Mouse (Mus musculus) heart, embryonic 16.5 days (tissue): Measurements from ENCODE around the gene Tfpi2. TPM values are rescaled to one million over a fixed set of nuclear protein-coding genes. Genes with fewer than 3 reads are reported as not detected.

ENCODE experiments used
- ATAC-seq: fragments of 200-750 bp; cut with Nextera tagmentation; replicated peaks from 2 replicates; pipeline ENCODE4 v1.8.0; 2017; ENCODE audit warnings: moderate number of reproducible peaks; ENCODE audit not compliant: insufficient read depth, low FRiP score; ENCODE audit errors: extremely low read depth
- H3K27ac ChIP-seq: fragments of 300-500 bp; sonication (generic); 2 replicates; pipeline ENCODE4 v1.5.1; 2014; ENCODE audit warnings: mild to moderate bottlenecking, low read length, control low read depth, moderate library complexity
- H3K27me3 ChIP-seq: fragments of 300-500 bp; sonication (generic); 2 replicates; pipeline ENCODE4 v1.6.1; 2014; ENCODE audit warnings: low read length, mixed read lengths; ENCODE audit not compliant: control insufficient read depth, insufficient read depth
- H3K36me3 ChIP-seq: fragments of 300-500 bp; sonication (generic); 2 replicates; pipeline ENCODE4 v1.6.1; 2014; ENCODE audit not compliant: control insufficient read depth, insufficient read depth
- H3K4me1 ChIP-seq: fragments of 300-500 bp; sonication (generic); 2 replicates; pipeline ENCODE4 v1.6.1; 2014; ENCODE audit warnings: low read length, mixed read lengths; ENCODE audit not compliant: control insufficient read depth, insufficient read depth
- H3K4me2 ChIP-seq: fragments of 300-500 bp; sonication (generic); 2 replicates; pipeline ENCODE4 v1.6.1; 2014; ENCODE audit warnings: low read depth, mild to moderate bottlenecking, control low read depth, low read length
- H3K4me3 ChIP-seq: fragments of 300-500 bp; sonication (generic); 2 replicates; pipeline ENCODE4 v1.5.1; 2014; ENCODE audit warnings: mild to moderate bottlenecking, control low read depth, low read length
- H3K9ac ChIP-seq: fragments of 300-500 bp; sonication (generic); 2 replicates; pipeline ENCODE4 v1.6.1; 2014; ENCODE audit warnings: low read length, control low read depth
- H3K9me3 ChIP-seq: fragments of 300-500 bp; sonication (generic); replicated peaks from 2 replicates; pipeline ENCODE4 v1.6.1; 2016; ENCODE audit warnings: low read length; ENCODE audit not compliant: control insufficient read depth
- WGBS: fragments of 180-500 bp; shearing (Covaris S2); extraction: QIAGEN DNeasy Blood & Tissue Kit; methylation state at CpG from one replicate; pipeline ENCODE4 v1.1.7; 2014; 5-methylcytosine and 5-hydroxymethylcytosine counted together
- polyA plus RNA-seq: library from polyadenylated mRNA; unstranded; fragments of >200 nt; fragmentation: Nextera tagmentation; extraction: Ambion mirVana; gene quantifications from 2 replicates; pipeline ENCODE4 v1.2.1, GENCODE M21; 2015

Gene Tfpi2
- polyA plus RNA-seq, 1 experiment from 2014 or later: 5.1 TPM

GRCm38 (mm10) chr6:3935606-3936005, 53.1 kb downstream of the Tfpi2 start:
- Histone ChIP-seq H3K4me1 (peaks cover 6% of the 10 kb centered on the region), H3K9ac (no peak overlapping the region), H3K4me2 (no peak overlapping the region), H3K27ac (no peak overlapping the region), H3K36me3 (no peaks in the 10 kb centered on the region), H3K9me3 (no peaks in the 10 kb centered on the region), H3K27me3 (no peaks in the 10 kb centered on the region), H3K4me3 (no peak overlapping the region)
- ATAC-seq: no peak
- 40% methylated on average over 2 of the region's 2 CpGs for WGBS

DNA sequence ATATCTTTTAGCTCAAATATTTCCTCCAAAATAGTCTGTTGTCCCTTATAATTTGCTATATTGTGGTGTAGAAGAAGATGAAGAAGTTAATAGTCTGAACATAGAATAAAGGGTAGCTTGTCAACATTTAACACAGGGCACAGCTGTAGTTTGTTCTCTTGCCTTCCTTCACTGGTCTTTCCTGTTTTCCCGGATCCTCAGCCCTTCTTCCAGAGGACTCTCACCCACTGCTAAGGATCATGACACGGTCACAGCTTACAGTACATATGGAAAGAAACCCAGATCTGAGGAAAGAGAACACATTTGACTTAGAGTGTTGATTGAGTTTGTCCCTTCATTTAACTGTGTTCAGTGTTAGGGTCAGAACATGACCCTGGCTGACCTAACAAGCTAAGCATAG, 53.7 kb downstream of the Tfpi2 start:
- H3K4me1 ChIP-seq: peaks cover 6% of the 10 kb centered on the region
- H3K36me3 ChIP-seq: no peaks in the 10 kb centered on the region
- H3K27me3 ChIP-seq: no peaks in the 10 kb centered on the region
- no peak overlapping the region for H3K27ac ChIP-seq
- H3K4me3 ChIP-seq: no peak overlapping the region
- no peak overlapping the region for H3K4me2 ChIP-seq
- no peaks in the 10 kb centered on the region for H3K9me3 ChIP-seq
- no peak for ATAC-seq
- WGBS: 16% methylated on average over 2 of the region's 2 CpGs
- H3K9ac ChIP-seq: no peak overlapping the region

GRCm38 (mm10) chr6:3926140-3926539, 62.6 kb downstream of the Tfpi2 start:
- ATAC-seq: no peak
- Histone ChIP-seq H3K27me3 (no peaks in the 10 kb centered on the region), H3K9me3 (no peaks in the 10 kb centered on the region), H3K9ac (no peak overlapping the region), H3K4me2 (no peak overlapping the region), H3K4me3 (no peak overlapping the region), H3K36me3 (no peaks in the 10 kb centered on the region), H3K27ac (no peak overlapping the region), H3K4me1 (no peaks in the 10 kb centered on the region)
- 71% methylated on average over 4 of the region's 4 CpGs for WGBS

- Histone ChIP-seq H3K9me3 (no peaks in the 10 kb centered on the region), H3K27ac (no peak overlapping the region), H3K27me3 (no peaks in the 10 kb centered on the region), H3K4me1 (no peaks in the 10 kb centered on the region), H3K9ac (no peak overlapping the region), H3K4me3 (no peak overlapping the region), H3K4me2 (no peak overlapping the region), H3K36me3 (no peaks in the 10 kb centered on the region)
- WGBS: 78% methylated on average over 4 of the region's 4 CpGs
- no peak for ATAC-seq
These were observed 65.8 kb downstream of the Tfpi2 start for GRCm38 (mm10) chr6:3922870-3923269.

DNA sequence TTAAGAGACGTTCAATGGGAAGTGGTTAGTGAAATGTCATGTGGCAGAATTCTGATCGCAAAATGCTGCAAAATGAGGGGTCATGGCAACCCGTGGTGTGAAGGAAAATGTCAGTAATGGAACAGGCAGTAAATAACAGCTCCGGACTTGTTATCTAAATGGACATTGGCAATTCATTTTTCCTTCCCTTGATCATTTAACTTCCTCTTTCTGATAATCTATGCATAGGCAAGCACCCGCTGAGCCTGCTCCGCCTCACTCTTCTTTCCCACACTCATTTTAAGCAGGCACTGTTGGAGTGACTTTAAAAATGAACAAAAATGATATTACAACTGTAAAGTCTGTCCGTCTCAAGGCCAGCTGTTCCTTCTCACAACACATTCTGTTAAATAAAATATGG, 72.7 kb downstream of the Tfpi2 start:
- H3K27ac ChIP-seq: no peak overlapping the region
- H3K36me3 ChIP-seq: no peaks in the 10 kb centered on the region
- H3K4me2 ChIP-seq: no peak overlapping the region
- H3K4me1 ChIP-seq: no peaks in the 10 kb centered on the region
- 59% methylated on average over 7 of the region's 7 CpGs for WGBS
- H3K4me3 ChIP-seq: no peak overlapping the region
- no peak for ATAC-seq
- no peak overlapping the region for H3K9ac ChIP-seq
- no peaks in the 10 kb centered on the region for H3K27me3 ChIP-seq
- H3K9me3 ChIP-seq: no peaks in the 10 kb centered on the region

Other genes starting within 250 kb of the Tfpi2 start
- gene Calcr, start 224.2 kb downstream of the Tfpi2 start, polyA plus RNA-seq: 0.15 and 0.18 TPM in 2 replicates
- gene Gngt1, start 4.9 kb upstream of the Tfpi2 start, polyA plus RNA-seq: not detected in 2 replicates
- 108 and 110 TPM in 2 replicates for gene Gng11, start 15.0 kb upstream of the Tfpi2 start, polyA plus RNA-seq
- gene Bet1, start 98.1 kb upstream of the Tfpi2 start, polyA plus RNA-seq: 39.7 and 48.6 TPM in 2 replicates